Mouse (Mus musculus) intestine, postnatal 0 days (tissue): ENCODE results near the gene Ank2. TPM values are rescaled to one million over a fixed set of nuclear protein-coding genes. Genes with fewer than 3 reads are reported as not detected.

Experiments
- ATAC-seq: fragments of 200-750 bp; cut with Nextera tagmentation; 2 replicates; pipeline ENCODE4 v1.8.0; 2017; ENCODE audit warnings: mild to moderate bottlenecking, moderate TSS enrichment, moderate library complexity
- H3K27ac ChIP-seq: fragments of 300-500 bp; sonication (generic); 2 replicates; pipeline ENCODE4 v1.5.1; 2014; ENCODE audit warnings: mild to moderate bottlenecking, low read depth, low read length, moderate library complexity
- H3K27me3 ChIP-seq: fragments of 300-500 bp; sonication (generic); replicated peaks from 2 replicates; pipeline ENCODE4 v1.6.1; 2014; ENCODE audit warnings: low read length, mixed read lengths; ENCODE audit not compliant: control insufficient read depth, insufficient read depth
- H3K36me3 ChIP-seq: fragments of 300-500 bp; sonication (generic); 2 replicates; pipeline ENCODE4 v1.6.1; 2014; ENCODE audit warnings: mild to moderate bottlenecking, moderate library complexity; ENCODE audit not compliant: control insufficient read depth, insufficient read depth
- H3K4me1 ChIP-seq: fragments of 300-500 bp; sonication (generic); replicated peaks from 2 replicates; pipeline ENCODE4 v1.6.1; 2014; ENCODE audit warnings: antibody characterized with exemption, low read length, mixed read lengths; ENCODE audit not compliant: control insufficient read depth, insufficient read depth
- H3K4me2 ChIP-seq: fragments of 300-500 bp; sonication (generic); replicated peaks from 2 replicates; pipeline ENCODE4 v1.6.1; 2014; ENCODE audit warnings: low read depth, mild to moderate bottlenecking, moderate library complexity
- H3K4me3 ChIP-seq: fragments of 300-500 bp; sonication (generic); 2 replicates; pipeline ENCODE4 v1.5.1; 2014; ENCODE audit warnings: low read depth, low read length
- H3K9ac ChIP-seq: fragments of 300-500 bp; sonication (generic); 2 replicates; pipeline ENCODE4 v1.6.1; 2014; ENCODE audit warnings: mild to moderate bottlenecking, low read depth, low read length
- H3K9me3 ChIP-seq: fragments of 300-500 bp; sonication (generic); 2 replicates; pipeline ENCODE4 v1.6.1; 2016; ENCODE audit warnings: mixed run types; ENCODE audit not compliant: control insufficient read depth
- CTCF ChIP-seq: sonication (generic); IDR thresholded peaks from 2 replicates; pipeline ENCODE4 v1.5.1; 2016; ENCODE audit warnings: low read depth, mild to moderate bottlenecking, control low read depth, antibody characterized with exemption, moderate library complexity
- WGBS: fragments of 180-500 bp; shearing (Covaris S2); extraction: QIAGEN DNeasy Blood & Tissue Kit; methylation state at CpG from one replicate; pipeline ENCODE4 v1.1.7; 2014; 5-methylcytosine and 5-hydroxymethylcytosine counted together
- polyA plus RNA-seq: library from polyadenylated mRNA; unstranded; fragments of >200 nt; fragmentation: Nextera tagmentation; extraction: Ambion mirVana; gene quantifications from 2 replicates; pipeline ENCODE4 v1.2.1, GENCODE M21; 2015

The Ank2 gene
- polyA plus RNA-seq, 1 experiment from 2014 or later, result 9.0 TPM

- Histone ChIP-seq H3K4me1 (no peaks in the 10 kb centered on the region), H3K9ac (no peak overlapping the region), H3K36me3 (no peaks in the 10 kb centered on the region), H3K27me3 (no peaks in the 10 kb centered on the region), H3K9me3 (no peaks in the 10 kb centered on the region), H3K4me2 (no peak overlapping the region), H3K27ac (no peak overlapping the region), H3K4me3 (no peak overlapping the region)
- WGBS, result 68% methylated on average over 4 of the region's 4 CpGs
- ATAC-seq, result no peak
- peak; percentile 69 for TF ChIP-seq CTCF
These were observed 567.2 kb downstream of the Ank2 start for GRCm38 (mm10) chr3:126931884-126932506.

GRCm38 (mm10) chr3:126923575-126924382 lies 575.4 kb downstream of the Ank2 start:
- no peak for TF ChIP-seq CTCF
- no peak for ATAC-seq
- Histone ChIP-seq H3K9me3 (no peaks in the 10 kb centered on the region), H3K4me2 (no peak overlapping the region), H3K27ac (no peak overlapping the region), H3K36me3 (no peaks in the 10 kb centered on the region), H3K9ac (no peak overlapping the region), H3K4me3 (no peak overlapping the region), H3K27me3 (no peaks in the 10 kb centered on the region), H3K4me1 (no peaks in the 10 kb centered on the region)
- WGBS, result 76% methylated on average over 12 of the region's 12 CpGs

- no peak for TF ChIP-seq CTCF
- Histone ChIP-seq H3K9ac (no peak overlapping the region), H3K4me3 (no peak overlapping the region), H3K36me3 (no peaks in the 10 kb centered on the region), H3K27ac (no peak overlapping the region), H3K9me3 (no peaks in the 10 kb centered on the region), H3K27me3 (no peaks in the 10 kb centered on the region), H3K4me2 (no peak overlapping the region), H3K4me1 (no peaks in the 10 kb centered on the region)
- no peak for ATAC-seq
- WGBS, result 67% methylated on average over 3 of the region's 3 CpGs
These were observed 577.2 kb downstream of the Ank2 start for GRCm38 (mm10) chr3:126921941-126922340.

- Histone ChIP-seq H3K4me2 (no peak overlapping the region), H3K4me3 (no peak overlapping the region), H3K27ac (no peak overlapping the region), H3K27me3 (no peaks in the 10 kb centered on the region), H3K4me1 (no peaks in the 10 kb centered on the region), H3K36me3 (no peaks in the 10 kb centered on the region), H3K9me3 (no peaks in the 10 kb centered on the region), H3K9ac (no peak overlapping the region)
- 83% methylated on average over 3 of the region's 3 CpGs for WGBS
- TF ChIP-seq CTCF, result no peak
- ATAC-seq, result no peak
These were observed 578.9 kb downstream of the Ank2 start for GRCm38 (mm10) chr3:126920296-126920695.

- Histone ChIP-seq H3K9ac (no peak overlapping the region), H3K4me1 (no peaks in the 10 kb centered on the region), H3K4me3 (no peak overlapping the region), H3K27me3 (no peaks in the 10 kb centered on the region), H3K9me3 (no peaks in the 10 kb centered on the region), H3K27ac (no peak overlapping the region), H3K4me2 (no peak overlapping the region), H3K36me3 (no peaks in the 10 kb centered on the region)
- TF ChIP-seq CTCF, result no peak
- no peak for ATAC-seq
- WGBS, result 86% methylated on average over 10 of the region's 10 CpGs
These were observed 580.2 kb downstream of the Ank2 start for GRCm38 (mm10) chr3:126918805-126919473.

GRCm38 (mm10) chr3:126916381-126916780 lies 582.8 kb downstream of the Ank2 start:
- Histone ChIP-seq H3K9me3 (no peaks in the 10 kb centered on the region), H3K9ac (no peak overlapping the region), H3K4me1 (no peaks in the 10 kb centered on the region), H3K36me3 (no peaks in the 10 kb centered on the region), H3K4me3 (no peak overlapping the region), H3K27me3 (no peaks in the 10 kb centered on the region), H3K4me2 (no peak overlapping the region), H3K27ac (no peak overlapping the region)
- no peak for TF ChIP-seq CTCF
- no peak for ATAC-seq
